Mouse (Mus musculus) midbrain, embryonic 12.5 days (tissue): ENCODE data around the gene Pald1. TPM values are rescaled to one million over a fixed set of nuclear protein-coding genes. Genes with fewer than 3 reads are reported as not detected.
A peak's percentile ranks its signal among the peaks of the same experiment; 100 is the strongest.

Experiments
- ATAC-seq: fragments of 200-750 bp; cut with Nextera tagmentation; 2 replicates; pipeline ENCODE4 v1.8.0; 2017; ENCODE audit warnings: low read depth, moderate TSS enrichment, moderate library complexity; ENCODE audit not compliant: low FRiP score
- H3K27ac ChIP-seq: fragments of 300-500 bp; sonication (generic); replicated peaks from 2 replicates; pipeline ENCODE4 v1.5.1; 2016; ENCODE audit warnings: mild to moderate bottlenecking
- H3K27me3 ChIP-seq: fragments of 300-500 bp; sonication (generic); 2 replicates; pipeline ENCODE4 v1.6.1; 2016; ENCODE audit warnings: mild to moderate bottlenecking
- H3K36me3 ChIP-seq: fragments of 300-500 bp; sonication (generic); 2 replicates; pipeline ENCODE4 v1.6.1; 2016
- H3K4me1 ChIP-seq: fragments of 300-500 bp; sonication (generic); 2 replicates; pipeline ENCODE4 v1.6.1; 2016
- H3K4me2 ChIP-seq: fragments of 300-500 bp; sonication (generic); replicated peaks from 2 replicates; pipeline ENCODE4 v1.6.1; 2016; ENCODE audit warnings: mild to moderate bottlenecking, moderate library complexity
- H3K4me3 ChIP-seq: fragments of 300-500 bp; sonication (generic); 2 replicates; pipeline ENCODE4 v1.5.1; 2016; ENCODE audit warnings: mild to moderate bottlenecking
- H3K9ac ChIP-seq: fragments of 300-500 bp; sonication (generic); replicated peaks from 2 replicates; pipeline ENCODE4 v1.6.1; 2016; ENCODE audit warnings: mild to moderate bottlenecking, moderate library complexity
- H3K9me3 ChIP-seq: fragments of 300-500 bp; sonication (generic); 2 replicates; pipeline ENCODE4 v1.6.1; 2016; ENCODE audit warnings: mild to moderate bottlenecking
- WGBS: fragments of 180-500 bp; shearing (Covaris S2); methylation state at CpG from one replicate; pipeline ENCODE4 v1.1.7; 2016; 5-methylcytosine and 5-hydroxymethylcytosine counted together
- polyA plus RNA-seq: library from polyadenylated mRNA; unstranded; fragments of >200 nt; fragmentation: Nextera tagmentation; extraction: Ambion mirVana; gene quantifications from 2 replicates; pipeline ENCODE4 v1.2.1, GENCODE M21; 2016

Pald1 gene
- polyA plus RNA-seq, 1 experiment from 2014 or later: 25.3 TPM

- Histone ChIP-seq H3K27ac (no peak overlapping the region), H3K36me3 (no peaks in the 10 kb centered on the region), H3K27me3 (no peaks in the 10 kb centered on the region), H3K9ac (no peak overlapping the region), H3K4me2 (no peak overlapping the region), H3K9me3 (no peaks in the 10 kb centered on the region), H3K4me3 (no peak overlapping the region), H3K4me1 (no peaks in the 10 kb centered on the region)
- WGBS: 87% methylated on average over 5 of the region's 5 CpGs
- ATAC-seq: no peak
These were observed 17.1 kb upstream of the Pald1 start for GRCm38 (mm10) chr10:61400407-61400806.

- Histone ChIP-seq H3K4me2 (no peak overlapping the region), H3K36me3 (no peaks in the 10 kb centered on the region), H3K4me1 (0 out of 2 replicates have a peak, but pooled peaks cover 2% of the 10 kb centered on the region), H3K4me3 (no peak overlapping the region), H3K27me3 (no peaks in the 10 kb centered on the region), H3K27ac (no peak overlapping the region), H3K9ac (no peak overlapping the region), H3K9me3 (no peaks in the 10 kb centered on the region)
- 25% methylated on average over 13 of the region's 13 CpGs for WGBS
- ATAC-seq: peak; percentile 62; the same call in 1 of the 2 replicates
These were observed 15.9 kb upstream of the Pald1 start for GRCm38 (mm10) chr10:61399156-61399734.

- ATAC-seq: no peak
- Histone ChIP-seq H3K36me3 (no peaks in the 10 kb centered on the region), H3K27me3 (no peaks in the 10 kb centered on the region), H3K27ac (no peak overlapping the region), H3K4me1 (0 out of 2 replicates have a peak, but pooled peaks cover 2% of the 10 kb centered on the region), H3K9me3 (no peaks in the 10 kb centered on the region), H3K4me2 (no peak overlapping the region), H3K4me3 (no peak overlapping the region), H3K9ac (no peak overlapping the region)
- WGBS: 50% methylated on average over 3 of the region's 3 CpGs
These were observed 14.8 kb upstream of the Pald1 start for GRCm38 (mm10) chr10:61398125-61398524.

- 24% methylated on average over 9 of the region's 9 CpGs for WGBS
- Histone ChIP-seq H3K27ac (no peak overlapping the region), H3K9me3 (no peaks in the 10 kb centered on the region), H3K4me2 (no peak overlapping the region), H3K4me3 (no peak overlapping the region), H3K4me1 (0 out of 2 replicates have a peak, but pooled peaks cover 2% of the 10 kb centered on the region), H3K36me3 (no peaks in the 10 kb centered on the region), H3K27me3 (0 out of 2 replicates have a peak, but pooled peaks cover 3% of the 10 kb centered on the region), H3K9ac (no peak overlapping the region)
- no peak for ATAC-seq
These were observed 11.3 kb upstream of the Pald1 start for GRCm38 (mm10) chr10:61394476-61395136.

GRCm38 (mm10) chr10:61392584-61392983 lies 9.3 kb upstream of the Pald1 start:
- Histone ChIP-seq H3K4me2 (no peak overlapping the region), H3K27ac (no peak overlapping the region), H3K4me1 (peaks cover 2% of the 10 kb centered on the region; the same call in 1 of the 2 replicates), H3K27me3 (0 out of 2 replicates have a peak, but pooled peaks cover 3% of the 10 kb centered on the region), H3K9me3 (no peaks in the 10 kb centered on the region), H3K9ac (no peak overlapping the region), H3K36me3 (no peaks in the 10 kb centered on the region), H3K4me3 (no peak overlapping the region)
- WGBS: 65% methylated on average over 4 of the region's 4 CpGs
- no peak for ATAC-seq

- WGBS: 79% methylated on average over 2 of the region's 2 CpGs
- no peak for ATAC-seq
- Histone ChIP-seq H3K4me3 (no peak overlapping the region), H3K27ac (no peak overlapping the region), H3K9me3 (no peaks in the 10 kb centered on the region), H3K4me2 (no peak overlapping the region), H3K36me3 (no peaks in the 10 kb centered on the region), H3K4me1 (peaks cover 2% of the 10 kb centered on the region; the same call in 1 of the 2 replicates), H3K9ac (no peak overlapping the region), H3K27me3 (peaks cover 18% of the 10 kb centered on the region)
These were observed 6.8 kb upstream of the Pald1 start for GRCm38 (mm10) chr10:61390148-61390547.

- H3K4me1 ChIP-seq: peaks cover 3% of the 10 kb centered on the region; the same call in 1 of the 2 replicates
- no peak overlapping the region for H3K4me3 ChIP-seq
- H3K4me2 ChIP-seq: no peak overlapping the region
- no peaks in the 10 kb centered on the region for H3K36me3 ChIP-seq
- WGBS: 22% methylated on average over 5 of the region's 5 CpGs
- ATAC-seq: no peak
- peaks cover 24% of the 10 kb centered on the region for H3K27me3 ChIP-seq
- H3K27ac ChIP-seq: peak overlapping the region; percentile 11; the same call in 1 of the 2 replicates
- no peaks in the 10 kb centered on the region for H3K9me3 ChIP-seq
- no peak overlapping the region for H3K9ac ChIP-seq
These were observed 5.7 kb upstream of the Pald1 start for GRCm38 (mm10) chr10:61389020-61389419.

GRCm38 (mm10) chr10:61386284-61386683 lies 3.0 kb upstream of the Pald1 start:
- Histone ChIP-seq H3K4me1 (peaks cover 21% of the 10 kb centered on the region), H3K27ac (no peak overlapping the region), H3K36me3 (no peaks in the 10 kb centered on the region), H3K27me3 (peaks cover 35% of the 10 kb centered on the region), H3K4me3 (no peak overlapping the region), H3K9me3 (no peaks in the 10 kb centered on the region), H3K4me2 (no peak overlapping the region), H3K9ac (no peak overlapping the region)
- no peak for ATAC-seq
- 79% methylated on average over 6 of the region's 6 CpGs for WGBS

- Histone ChIP-seq H3K36me3 (no peaks in the 10 kb centered on the region), H3K4me3 (no peak overlapping the region), H3K27me3 (peaks cover 44% of the 10 kb centered on the region), H3K4me2 (no peak overlapping the region), H3K9me3 (no peaks in the 10 kb centered on the region), H3K9ac (no peak overlapping the region), H3K27ac (no peak overlapping the region), H3K4me1 (peaks cover 25% of the 10 kb centered on the region)
- WGBS: 84% methylated on average over 6 of the region's 6 CpGs
- ATAC-seq: no peak
These were observed 1.8 kb upstream of the Pald1 start for GRCm38 (mm10) chr10:61385174-61385573.

- peak overlapping the region; percentile 59 for H3K4me3 ChIP-seq
- 3% methylated on average over 11 of the region's 11 CpGs for WGBS
- ATAC-seq: peak; percentile 24
- no peaks in the 10 kb centered on the region for H3K9me3 ChIP-seq
- peak overlapping the region; percentile 67 for H3K9ac ChIP-seq
- 0 out of 2 replicates have a peak overlapping the region, but pooled peaks have one; percentile 17 for H3K27ac ChIP-seq
- peaks cover 51% of the 10 kb centered on the region for H3K27me3 ChIP-seq
- H3K4me1 ChIP-seq: peaks cover 31% of the 10 kb centered on the region
- H3K4me2 ChIP-seq: peak overlapping the region; percentile 91
- H3K36me3 ChIP-seq: no peaks in the 10 kb centered on the region
These were observed 351 bp upstream of the Pald1 start for GRCm38 (mm10) chr10:61383715-61384047.

- H3K4me2 ChIP-seq: peak overlapping the region; percentile 91
- WGBS: under 1% methylated on average over 8 of the region's 8 CpGs
- 0 out of 2 replicates have a peak, but pooled peaks have one; percentile 27 for ATAC-seq
- H3K9me3 ChIP-seq: no peaks in the 10 kb centered on the region
- H3K9ac ChIP-seq: peak overlapping the region; percentile 67
- H3K36me3 ChIP-seq: no peaks in the 10 kb centered on the region
- peaks cover 51% of the 10 kb centered on the region for H3K27me3 ChIP-seq
- H3K4me3 ChIP-seq: peak overlapping the region; percentile 59
- H3K4me1 ChIP-seq: peaks cover 31% of the 10 kb centered on the region
- H3K27ac ChIP-seq: no peak overlapping the region
These were observed 1.0 kb downstream of the Pald1 start for GRCm38 (mm10) chr10:61382281-61382731.

GRCm38 (mm10) chr10:61381823-61382222 lies 1.5 kb downstream of the Pald1 start:
- no peak for ATAC-seq
- Histone ChIP-seq H3K36me3 (no peaks in the 10 kb centered on the region), H3K4me3 (peak overlapping the region; percentile 59), H3K27ac (no peak overlapping the region), H3K4me1 (peaks cover 31% of the 10 kb centered on the region), H3K27me3 (peaks cover 51% of the 10 kb centered on the region), H3K9me3 (no peaks in the 10 kb centered on the region), H3K9ac (no peak overlapping the region; the same call in 1 of the 2 replicates), H3K4me2 (peak overlapping the region; percentile 91)
- 17% methylated on average over 8 of the region's 8 CpGs for WGBS
